Mouse (Mus musculus) C2C12 (cell line): ENCODE data around the gene Rnf220.

ENCODE experiments used
- CEBPB ChIP-seq: IDR thresholded peaks from one replicate; pipeline ENCODE4 v1.6.1; 2011; ENCODE audit warnings: low read depth, mild to moderate bottlenecking, control low read depth, moderate library complexity
- CTCF ChIP-seq: IDR thresholded peaks from one replicate; pipeline ENCODE4 v1.5.1; 2011; ENCODE audit not compliant: control insufficient read depth, insufficient read depth, insufficient read length
- MAX ChIP-seq: IDR thresholded peaks from one replicate; pipeline ENCODE4 v1.6.1; 2011; ENCODE audit warnings: mild to moderate bottlenecking, control low read depth
- MYOD1 ChIP-seq: IDR thresholded peaks from one replicate; pipeline ENCODE4 v1.6.1; 2011; ENCODE audit warnings: low read depth; ENCODE audit not compliant: control insufficient read depth, insufficient read length

DNA sequence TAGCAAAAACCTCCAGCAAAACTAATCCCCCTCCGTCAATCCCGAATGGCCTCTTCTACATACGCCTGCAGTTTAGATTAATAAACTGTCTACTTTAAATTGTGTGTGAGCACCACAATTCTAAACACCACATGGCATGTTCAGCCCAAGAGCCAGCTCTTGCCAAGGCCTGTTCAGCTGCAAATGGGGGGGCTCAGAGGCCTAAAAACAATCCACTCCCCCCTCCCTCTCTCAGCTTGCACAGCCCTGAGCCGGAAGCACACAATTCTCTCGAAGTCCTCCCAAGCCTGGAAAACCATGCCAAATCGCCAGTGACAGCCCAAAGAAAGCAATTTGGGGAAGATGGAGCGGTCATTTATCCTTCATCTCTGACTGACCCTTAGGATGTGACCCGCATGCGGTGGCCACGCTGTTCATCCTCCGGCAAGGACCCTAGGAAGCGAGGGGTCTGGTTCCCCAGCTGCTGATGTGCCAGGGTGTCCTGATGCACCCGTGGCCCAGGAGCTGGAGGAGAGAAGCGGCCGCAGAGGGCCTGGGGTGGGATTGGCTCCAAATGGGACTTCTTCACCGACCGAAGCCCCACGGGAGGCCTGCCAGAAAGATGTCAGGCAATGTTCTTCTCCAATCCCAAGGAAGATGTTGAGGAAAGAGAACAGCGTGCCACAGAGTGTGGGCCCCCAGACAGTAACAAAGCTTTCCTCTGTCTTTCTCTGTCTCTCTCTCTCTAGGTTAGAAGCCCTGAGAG lies 199.8 kb downstream of the Rnf220 start:
- TF ChIP-seq CEBPB (no peak), MYOD1 (no peak), CTCF (no peak), MAX (no peak)
